ENCODE assay signal across 8 mouse cellular contexts in the genomic region with DNA sequence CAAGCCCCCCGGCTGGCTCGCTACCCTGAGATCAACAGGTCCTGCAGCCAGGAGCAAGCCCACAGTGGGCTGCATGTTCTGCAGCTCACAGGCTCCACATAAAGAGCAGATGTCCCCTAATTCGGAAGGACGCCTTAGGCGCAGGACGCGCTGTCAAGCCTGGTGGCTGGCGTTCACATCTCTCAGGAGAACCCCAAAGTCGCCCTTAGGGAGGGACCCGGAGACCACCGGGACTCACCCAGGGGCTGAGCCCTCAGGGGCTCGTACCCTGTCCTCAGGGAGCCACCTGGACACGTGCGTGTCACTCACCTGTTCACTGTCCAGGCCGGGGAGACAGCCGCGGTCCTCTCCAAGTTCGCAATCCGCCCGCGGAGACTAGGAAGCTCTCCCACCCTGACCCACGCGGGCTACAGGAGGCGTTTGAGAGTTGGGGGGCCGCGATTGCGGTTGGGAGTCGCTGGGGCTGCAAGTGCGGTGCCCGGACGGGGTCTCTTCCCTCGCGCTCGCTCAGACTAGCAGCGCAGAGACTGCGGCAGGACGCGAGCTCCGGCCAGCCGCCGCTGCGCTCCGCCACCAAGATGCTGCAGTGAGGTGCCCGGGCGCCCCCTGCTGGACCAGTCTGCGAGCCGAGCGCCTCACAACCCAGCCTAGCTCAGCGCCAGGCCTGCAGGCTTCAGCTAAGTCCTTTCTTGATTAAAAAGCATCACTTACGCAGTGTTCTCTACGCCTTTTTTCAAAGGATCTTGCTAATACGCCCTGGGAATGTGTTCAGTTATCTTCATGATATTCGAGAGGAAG. TPM values are rescaled to one million over a fixed set of nuclear protein-coding genes. Genes with fewer than 3 reads are reported as not detected.
DNase-seq lines count a peak whose midpoint lies in the region; ATAC-seq and TF ChIP-seq lines count a peak whose summit lies in the region.

No protein-coding gene starts in this region.

- peak overlapping the region; percentile 57 for H3K9ac ChIP-seq in hindbrain, embryonic 12.5 days
- peak overlapping the region; percentile 62 for H3K9ac ChIP-seq in lung, postnatal 0 days (replicated peaks; ENCODE audit: low read depth)

- no peak for TF ChIP-seq EP300 in lung, postnatal 0 days (IDR thresholded peaks at IDR 0.05)

- TF ChIP-seq CTCF in lung, postnatal 0 days (IDR thresholded peaks at IDR 0.05): peak; percentile 99
- TF ChIP-seq CTCF in thymus, adult 2 months (IDR thresholded peaks at IDR 0.05; ENCODE audit: borderline replicate concordance, control insufficient read depth, extremely low read depth, insufficient read depth, low read length, poor library complexity): peak; percentile 91

- peak overlapping the region; percentile 48 for H3K4me3 ChIP-seq in hindbrain, embryonic 12.5 days
- H3K4me3 ChIP-seq in lung, postnatal 0 days (ENCODE audit: low read depth, low read length): peak overlapping the region; percentile 52
- H3K4me3 ChIP-seq in thymus, adult 2 months (ENCODE audit: control insufficient read depth, insufficient read depth, low read length): no peak overlapping the region

- TF ChIP-seq POLR2A in thymus, adult 2 months (IDR thresholded peaks at IDR 0.05; ENCODE audit: control insufficient read depth, extremely low read depth, insufficient read depth, low read length, poor library complexity): no peak

- peaks cover 11% of the 10 kb centered on the region for H3K4me1 ChIP-seq in hindbrain, embryonic 12.5 days
- H3K4me1 ChIP-seq in lung, postnatal 0 days (ENCODE audit: insufficient read depth, low read depth, low read length): no peaks in the 10 kb centered on the region
- no peaks in the 10 kb centered on the region for H3K4me1 ChIP-seq in thymus, adult 2 months (replicated peaks; ENCODE audit: control insufficient read depth, insufficient read depth, low read length)

- H3K9me3 ChIP-seq in hindbrain, embryonic 12.5 days (replicated peaks): no peaks in the 10 kb centered on the region
- H3K9me3 ChIP-seq in lung, postnatal 0 days (ENCODE audit: low read length): no peaks in the 10 kb centered on the region

- DNase-seq in NIH3T3 (ENCODE audit: low read depth): peak; percentile 88
- peak; percentile 58 for DNase-seq in cerebellum, adult 9-11 months
- DNase-seq in frontal cortex, postnatal 14 days (ENCODE audit: low spot score in 2 of 2): peak; percentile 73 to 94
- peak; percentile 93 to 96 for DNase-seq in layer of hippocampus, postnatal 14 days (ENCODE audit: low spot score in 2 of 2)
- peak; percentile 89 for DNase-seq in lung, postnatal 0 days (ENCODE audit: low spot score)
- DNase-seq in ovary, postnatal 10 days (ENCODE audit: low spot score): peak; percentile 92
- DNase-seq in thymus, adult 2 months: peak; percentile 81

- peaks cover 27% of the 10 kb centered on the region for H3K27me3 ChIP-seq in hindbrain, embryonic 12.5 days
- no peaks in the 10 kb centered on the region for H3K27me3 ChIP-seq in lung, postnatal 0 days (replicated peaks; ENCODE audit: insufficient read depth, low read length)
- H3K27me3 ChIP-seq in thymus, adult 2 months (ENCODE audit: control insufficient read depth, insufficient read depth, low read length): no peaks in the 10 kb centered on the region; the same call in 1 of the 2 replicates

- under 1% methylated on average over 53 of the region's 53 CpGs for WGBS in hindbrain, embryonic 12.5 days
- 1% methylated on average over 49 of the region's 53 CpGs for WGBS in lung, postnatal 0 days
- WGBS in thymus, adult 2 months: 4% methylated on average over 53 of the region's 53 CpGs

- no peak overlapping the region for H3K27ac ChIP-seq in hindbrain, embryonic 12.5 days
- peak overlapping the region; percentile 52 for H3K27ac ChIP-seq in lung, postnatal 0 days (ENCODE audit: low read length)
- H3K27ac ChIP-seq in thymus, adult 2 months (ENCODE audit: control insufficient read depth, insufficient read depth, low read length): no peak overlapping the region

- no peaks in the 10 kb centered on the region for H3K36me3 ChIP-seq in hindbrain, embryonic 12.5 days
- no peaks in the 10 kb centered on the region for H3K36me3 ChIP-seq in lung, postnatal 0 days (ENCODE audit: insufficient read depth, low read length)
- H3K36me3 ChIP-seq in thymus, adult 2 months (ENCODE audit: control insufficient read depth, insufficient read depth, low read length): no peaks in the 10 kb centered on the region

- H3K4me2 ChIP-seq in hindbrain, embryonic 12.5 days (replicated peaks): peak overlapping the region; percentile 96
- H3K4me2 ChIP-seq in lung, postnatal 0 days (replicated peaks; ENCODE audit: low read depth, low read length): peak overlapping the region; percentile 90

- peak; percentile 96 for ATAC-seq in hindbrain, embryonic 12.5 days (ENCODE audit: low FRiP score)
- peak; percentile 95 for ATAC-seq in lung, postnatal 0 days

RNA-seq across cellular contexts. Expression of a gene that starts 0.9 kb away (rescaled TPM):
- polyA plus RNA-seq in hindbrain, embryonic 12.5 days (2016; fragmentation: Nextera tagmentation; extraction: Ambion mirVana): 3.0 and 4.1 TPM in 2 replicates
- 10 to 100 TPM; 42.1 to 47.8 TPM for total RNA-seq in layer of hippocampus, postnatal 14 days (2021)
- 33.4 and 42.9 TPM in 2 replicates for polyA plus RNA-seq in lung, postnatal 0 days (2015; fragmentation: Nextera tagmentation; extraction: Ambion mirVana)
- 0.41 and 0.49 TPM in 2 replicates for polyA plus RNA-seq in thymus, adult 2 months (2012; rRNA removed)
